Mouse (Mus musculus) limb, embryonic 12.5 days (tissue): ENCODE results near the gene Catsperd. TPM values are rescaled to one million over a fixed set of nuclear protein-coding genes. Genes with fewer than 3 reads are reported as not detected.
"Not testable (repeated sequence)": the region's sequence is repeated elsewhere in the genome, so short reads cannot be mapped to it uniquely, and the experiment has no call there.

ENCODE experiments used
- ATAC-seq: fragments of 200-750 bp; cut with Nextera tagmentation; 2 replicates; pipeline ENCODE4 v1.8.0; 2017; ENCODE audit warnings: low read depth, moderate TSS enrichment; ENCODE audit not compliant: insufficient number of reproducible peaks, insufficient read depth, low FRiP score, low TSS enrichment
- H3K27ac ChIP-seq: fragments of 300-500 bp; sonication (generic); 2 replicates; pipeline ENCODE4 v1.5.1; 2016; ENCODE audit warnings: mild to moderate bottlenecking, moderate library complexity
- H3K27me3 ChIP-seq: fragments of 300-500 bp; sonication (generic); 2 replicates; pipeline ENCODE4 v1.6.1; 2016; ENCODE audit warnings: mild to moderate bottlenecking, moderate library complexity
- H3K36me3 ChIP-seq: fragments of 300-500 bp; sonication (generic); 2 replicates; pipeline ENCODE4 v1.6.1; 2016; ENCODE audit warnings: mild to moderate bottlenecking, moderate library complexity
- H3K4me1 ChIP-seq: fragments of 300-500 bp; sonication (generic); replicated peaks from 2 replicates; pipeline ENCODE4 v1.6.1; 2016
- H3K4me2 ChIP-seq: fragments of 300-500 bp; sonication (generic); 2 replicates; pipeline ENCODE4 v1.6.1; 2016; ENCODE audit warnings: mild to moderate bottlenecking, moderate library complexity
- H3K4me3 ChIP-seq: fragments of 300-500 bp; sonication (generic); replicated peaks from 2 replicates; pipeline ENCODE4 v1.5.1; 2016; ENCODE audit warnings: mild to moderate bottlenecking
- H3K9ac ChIP-seq: fragments of 300-500 bp; sonication (generic); replicated peaks from 2 replicates; pipeline ENCODE4 v1.6.1; 2016; ENCODE audit warnings: mild to moderate bottlenecking, moderate library complexity
- H3K9me3 ChIP-seq: fragments of 300-500 bp; sonication (generic); 2 replicates; pipeline ENCODE4 v1.6.1; 2016; ENCODE audit warnings: mild to moderate bottlenecking, moderate library complexity
- WGBS: fragments of 180-500 bp; shearing (Covaris S2); methylation state at CpG from one replicate; pipeline ENCODE4 v1.1.7; 2016; 5-methylcytosine and 5-hydroxymethylcytosine counted together
- polyA plus RNA-seq: library from polyadenylated mRNA; unstranded; fragments of >200 nt; fragmentation: Nextera tagmentation; extraction: Ambion mirVana; gene quantifications from 2 replicates; pipeline ENCODE4 v1.2.1, GENCODE M21; 2016

Catsperd gene
- polyA plus RNA-seq, 1 experiment from 2014 or later: 1.3 TPM

GRCm38 (mm10) chr17:56629800-56630781 is 2.1 kb downstream of the Catsperd start:
- H3K27ac ChIP-seq, H3K9ac ChIP-seq, H3K4me3 ChIP-seq, H3K4me2 ChIP-seq, H3K9me3 ChIP-seq, ATAC-seq, H3K27me3 ChIP-seq, H3K36me3 ChIP-seq: not testable (repeated sequence)
- 90% methylated on average over 27 of the region's 27 CpGs for WGBS
- H3K4me1 ChIP-seq: peaks cover 19% of the 10 kb centered on the region

GRCm38 (mm10) chr17:56631807-56632206 is 3.9 kb downstream of the Catsperd start:
- no peak overlapping the region for H3K4me2 ChIP-seq
- no peak overlapping the region for H3K9ac ChIP-seq
- no peak overlapping the region for H3K27ac ChIP-seq
- 51% methylated on average over 4 of the region's 4 CpGs for WGBS
- H3K4me3 ChIP-seq: no peak overlapping the region
- no peak for ATAC-seq
- H3K36me3 ChIP-seq: no peaks in the 10 kb centered on the region
- no peaks in the 10 kb centered on the region for H3K27me3 ChIP-seq
- H3K9me3 ChIP-seq: no peaks in the 10 kb centered on the region
- peaks cover 7% of the 10 kb centered on the region; the same call in 1 of the 2 replicates for H3K4me1 ChIP-seq

GRCm38 (mm10) chr17:56634023-56634422 is 6.1 kb downstream of the Catsperd start:
- 87% methylated on average over 6 of the region's 6 CpGs for WGBS
- Histone ChIP-seq H3K4me1 (no peaks in the 10 kb centered on the region), H3K9ac (no peak overlapping the region), H3K36me3 (no peaks in the 10 kb centered on the region), H3K27me3 (no peaks in the 10 kb centered on the region), H3K4me2 (no peak overlapping the region), H3K27ac (no peak overlapping the region), H3K4me3 (no peak overlapping the region), H3K9me3 (no peaks in the 10 kb centered on the region)
- ATAC-seq: no peak

- H3K9ac ChIP-seq: no peak overlapping the region
- no peaks in the 10 kb centered on the region for H3K27me3 ChIP-seq
- ATAC-seq: no peak
- no peak overlapping the region for H3K27ac ChIP-seq
- 85% methylated on average over 4 of the region's 4 CpGs for WGBS
- H3K36me3 ChIP-seq: no peaks in the 10 kb centered on the region
- H3K9me3 ChIP-seq: no peaks in the 10 kb centered on the region
- no peak overlapping the region for H3K4me3 ChIP-seq
- H3K4me2 ChIP-seq: no peak overlapping the region
- no peaks in the 10 kb centered on the region for H3K4me1 ChIP-seq
Measured at GRCm38 (mm10) chr17:56643237-56643636, 15.3 kb downstream of the Catsperd start.

DNA sequence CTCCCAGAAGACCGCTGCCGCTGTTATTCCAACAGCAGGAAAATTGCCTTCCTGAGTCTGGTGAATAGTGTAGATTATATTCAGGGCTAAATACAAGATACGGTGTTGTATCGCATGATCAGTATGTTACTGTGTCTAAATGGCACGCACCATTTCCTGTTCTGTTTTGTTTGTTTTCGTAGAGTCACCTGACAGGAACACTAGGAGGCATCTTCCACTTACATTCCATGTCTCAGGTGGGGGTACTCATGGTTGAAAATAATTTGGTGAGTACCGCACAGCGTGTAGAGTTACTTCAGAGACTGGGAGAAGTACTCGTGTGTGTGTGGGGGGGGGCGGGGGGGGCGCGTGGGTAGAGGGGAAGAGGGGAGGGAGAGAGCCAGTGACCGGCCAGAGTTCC is 19.6 kb downstream of the Catsperd start:
- Histone ChIP-seq H3K4me1 (no peaks in the 10 kb centered on the region), H3K9me3 (no peaks in the 10 kb centered on the region), H3K27ac (no peak overlapping the region), H3K4me2 (no peak overlapping the region), H3K27me3 (no peaks in the 10 kb centered on the region), H3K9ac (no peak overlapping the region), H3K36me3 (no peaks in the 10 kb centered on the region), H3K4me3 (no peak overlapping the region)
- 76% methylated on average over 9 of the region's 13 CpGs for WGBS
- ATAC-seq: no peak

GRCm38 (mm10) chr17:56651801-56652200 is 23.9 kb downstream of the Catsperd start:
- ATAC-seq: no peak
- Histone ChIP-seq H3K4me2 (no peak overlapping the region), H3K4me3 (no peak overlapping the region), H3K4me1 (no peaks in the 10 kb centered on the region), H3K27me3 (no peaks in the 10 kb centered on the region), H3K9ac (no peak overlapping the region), H3K27ac (no peak overlapping the region), H3K9me3 (no peaks in the 10 kb centered on the region), H3K36me3 (no peaks in the 10 kb centered on the region)
- 31% methylated on average over 10 of the region's 10 CpGs for WGBS

DNA sequence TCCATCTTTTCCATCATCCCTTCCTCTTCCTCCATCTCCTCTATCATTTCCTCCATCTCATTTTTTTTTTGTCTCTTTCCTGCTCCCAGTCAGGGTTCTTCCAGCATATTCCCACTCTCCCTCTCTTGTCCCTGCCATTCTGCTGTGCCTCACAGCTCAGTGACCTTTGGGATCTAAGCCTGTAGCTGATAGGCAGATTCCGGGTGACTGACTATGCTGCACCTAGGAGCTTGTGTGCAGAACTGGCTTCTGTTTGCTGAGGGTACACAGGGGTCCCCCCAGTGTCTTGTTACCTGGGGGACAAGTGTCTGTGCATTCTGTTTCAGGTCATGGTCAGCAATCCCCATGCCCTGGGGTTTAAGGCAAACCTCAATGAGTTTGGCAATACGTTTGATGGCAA is 26.8 kb downstream of the Catsperd start:
- Histone ChIP-seq H3K4me1 (no peaks in the 10 kb centered on the region), H3K27ac (no peak overlapping the region), H3K4me2 (no peak overlapping the region), H3K9ac (no peak overlapping the region), H3K36me3 (no peaks in the 10 kb centered on the region), H3K4me3 (no peak overlapping the region), H3K9me3 (no peaks in the 10 kb centered on the region), H3K27me3 (no peaks in the 10 kb centered on the region)
- ATAC-seq: no peak
- 83% methylated on average over 2 of the region's 2 CpGs for WGBS

- 87% methylated on average over 3 of the region's 3 CpGs for WGBS
- no peak overlapping the region for H3K4me3 ChIP-seq
- H3K4me1 ChIP-seq: no peaks in the 10 kb centered on the region
- no peak overlapping the region for H3K9ac ChIP-seq
- no peaks in the 10 kb centered on the region for H3K9me3 ChIP-seq
- no peaks in the 10 kb centered on the region for H3K36me3 ChIP-seq
- H3K4me2 ChIP-seq: no peak overlapping the region
- no peak overlapping the region for H3K27ac ChIP-seq
- H3K27me3 ChIP-seq: no peaks in the 10 kb centered on the region
- no peak for ATAC-seq
Measured at GRCm38 (mm10) chr17:56655311-56655710, 27.4 kb downstream of the Catsperd start.

DNA sequence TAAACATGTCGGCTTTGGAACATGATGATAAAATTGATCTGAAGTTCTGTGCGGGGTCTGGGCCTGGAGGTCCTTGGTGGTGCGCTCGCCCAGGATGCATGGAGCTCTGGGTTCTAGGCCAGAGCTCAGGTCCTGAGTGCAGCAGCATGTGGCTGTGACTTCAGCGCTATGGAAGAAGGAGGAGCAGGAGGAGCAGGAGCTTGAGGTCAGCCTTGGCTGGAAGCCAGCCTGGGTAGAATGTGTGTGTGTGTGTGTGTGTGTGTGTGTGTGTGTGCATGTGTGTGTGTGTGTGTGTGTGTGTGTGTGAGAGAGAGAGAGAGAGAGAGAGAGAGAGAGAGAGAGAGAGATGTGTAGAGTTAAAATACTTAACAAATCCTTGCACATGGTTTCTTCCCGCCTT is 28.2 kb downstream of the Catsperd start:
- Histone ChIP-seq H3K27me3 (no peaks in the 10 kb centered on the region), H3K36me3 (no peaks in the 10 kb centered on the region), H3K9me3 (no peaks in the 10 kb centered on the region), H3K4me3 (no peak overlapping the region), H3K4me1 (no peaks in the 10 kb centered on the region), H3K9ac (no peak overlapping the region), H3K27ac (no peak overlapping the region), H3K4me2 (no peak overlapping the region)
- 89% methylated on average over 6 of the region's 6 CpGs for WGBS
- ATAC-seq: no peak

- 65% methylated on average over 3 of the region's 3 CpGs for WGBS
- Histone ChIP-seq H3K27ac (peak overlapping the region; percentile 57), H3K36me3 (no peaks in the 10 kb centered on the region), H3K27me3 (peaks cover 21% of the 10 kb centered on the region), H3K4me2 (peak overlapping the region; percentile 48), H3K4me1 (peaks cover 14% of the 10 kb centered on the region), H3K9ac (peak overlapping the region; percentile 27; the same call in 1 of the 2 replicates), H3K9me3 (no peaks in the 10 kb centered on the region), H3K4me3 (peak overlapping the region; percentile 17)
- no peak for ATAC-seq
Measured at GRCm38 (mm10) chr17:56663659-56664058, 35.7 kb downstream of the Catsperd start.

DNA sequence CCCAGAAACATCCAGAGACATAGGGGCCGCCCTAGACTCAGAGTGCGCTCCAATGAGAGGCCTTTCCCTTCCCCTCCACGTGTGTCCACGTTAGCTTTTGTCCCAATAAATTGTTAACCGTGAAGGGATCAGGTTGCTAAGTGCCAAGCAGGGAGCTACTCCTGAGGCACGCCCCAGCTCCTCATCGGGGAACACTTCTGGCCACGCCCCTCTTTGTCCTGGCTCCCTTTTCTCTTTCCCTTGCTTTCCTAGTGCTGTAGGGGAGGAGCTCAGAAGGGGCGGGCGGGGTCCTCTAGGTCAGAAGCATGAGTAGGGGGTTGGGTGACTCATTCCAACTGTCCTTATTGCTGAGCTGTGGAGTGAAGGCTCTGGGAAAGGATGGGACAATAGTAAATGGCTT is 36.4 kb downstream of the Catsperd start:
- 2% methylated on average over 10 of the region's 10 CpGs for WGBS
- peak; percentile 18; the same call in 1 of the 2 replicates for ATAC-seq
- Histone ChIP-seq H3K9me3 (no peaks in the 10 kb centered on the region), H3K27me3 (peaks cover 21% of the 10 kb centered on the region), H3K4me3 (peak overlapping the region; percentile 17), H3K4me2 (peak overlapping the region; percentile 48), H3K27ac (peak overlapping the region; percentile 57; the same call in 1 of the 2 replicates), H3K9ac (peak overlapping the region; percentile 27; the same call in 1 of the 2 replicates), H3K36me3 (no peaks in the 10 kb centered on the region), H3K4me1 (peaks cover 14% of the 10 kb centered on the region)
